Mouse (Mus musculus) layer of hippocampus, adult 2 months (tissue): ENCODE measurements around the gene Mdm2. TPM values are rescaled to one million over a fixed set of nuclear protein-coding genes. Genes with fewer than 3 reads are reported as not detected.

Source experiments
- DNase-seq, 2 experiments: peaks; one replicate each; pipeline ENCODE4 v3.0.0; 2022; ENCODE audit warnings: low spot score in 2 of 2
- H3K27ac ChIP-seq: fragments of 200-600 bp; 2 replicates; pipeline ENCODE4 v1.8.1; 2022
- H3K4me3 ChIP-seq: fragments of 200-600 bp; 2 replicates; pipeline ENCODE4 v1.8.1; 2022; ENCODE audit warnings: mild to moderate bottlenecking
- CTCF ChIP-seq: fragments of 200-600 bp; conservative IDR thresholded peaks from 2 replicates; pipeline ENCODE4 v1.8.1; 2022; ENCODE audit warnings: antibody characterized with exemption, mild to moderate bottlenecking, moderate library complexity
- total RNA-seq, 2 experiments: library from RNA; stranded (reverse); gene quantifications; 2 replicates each; pipeline ENCODE4 v1.2.3; 2021

The Mdm2 gene
- total RNA-seq, 2 experiments from 2014 or later = 55.1 to 66.0 TPM

- Histone ChIP-seq H3K4me3 (no peak overlapping the region), H3K27ac (no peak overlapping the region)
- TF ChIP-seq CTCF = no peak
- DNase-seq = no peak
Observed at GRCm38 (mm10) chr10:117656985-117657658, 53.4 kb downstream of the Mdm2 start.

GRCm38 (mm10) chr10:117656662-117656962, 53.9 kb downstream of the Mdm2 start:
- no peak for DNase-seq
- TF ChIP-seq CTCF = no peak
- Histone ChIP-seq H3K4me3 (no peak overlapping the region), H3K27ac (no peak overlapping the region)

GRCm38 (mm10) chr10:117655908-117656661, 54.5 kb downstream of the Mdm2 start:
- Histone ChIP-seq H3K27ac (no peak overlapping the region), H3K4me3 (no peak overlapping the region)
- TF ChIP-seq CTCF = no peak
- DNase-seq = no peak

- H3K4me3 ChIP-seq = no peak overlapping the region
- no peak for DNase-seq
- no peak overlapping the region for H3K27ac ChIP-seq
- TF ChIP-seq CTCF = no peak
Observed at GRCm38 (mm10) chr10:117655460-117655859, 55.1 kb downstream of the Mdm2 start.

GRCm38 (mm10) chr10:117654576-117655123, 55.9 kb downstream of the Mdm2 start:
- DNase-seq = no peak
- Histone ChIP-seq H3K4me3 (no peak overlapping the region), H3K27ac (no peak overlapping the region)
- TF ChIP-seq CTCF = no peak

DNA sequence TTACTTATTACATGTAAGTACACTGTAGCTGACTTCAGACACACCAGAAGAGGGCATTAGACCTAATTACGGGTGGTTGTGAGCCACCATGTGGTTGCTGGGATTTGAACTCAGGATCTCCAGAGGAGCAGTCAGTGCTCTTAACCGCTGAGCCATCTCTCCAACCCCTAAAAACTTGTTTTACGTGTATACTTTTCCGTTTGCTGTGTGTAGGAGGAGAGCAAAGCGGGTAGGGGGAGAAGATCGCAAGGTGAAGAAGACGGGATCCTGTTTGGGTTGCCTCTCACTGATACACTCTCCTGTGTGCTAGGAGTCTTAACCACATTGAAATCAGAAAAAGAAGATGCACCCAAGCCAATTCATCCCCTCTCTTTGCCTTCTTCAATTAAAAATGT, 56.8 kb downstream of the Mdm2 start:
- H3K4me3 ChIP-seq = no peak overlapping the region
- no peak for TF ChIP-seq CTCF
- H3K27ac ChIP-seq = no peak overlapping the region
- no peak for DNase-seq

DNA sequence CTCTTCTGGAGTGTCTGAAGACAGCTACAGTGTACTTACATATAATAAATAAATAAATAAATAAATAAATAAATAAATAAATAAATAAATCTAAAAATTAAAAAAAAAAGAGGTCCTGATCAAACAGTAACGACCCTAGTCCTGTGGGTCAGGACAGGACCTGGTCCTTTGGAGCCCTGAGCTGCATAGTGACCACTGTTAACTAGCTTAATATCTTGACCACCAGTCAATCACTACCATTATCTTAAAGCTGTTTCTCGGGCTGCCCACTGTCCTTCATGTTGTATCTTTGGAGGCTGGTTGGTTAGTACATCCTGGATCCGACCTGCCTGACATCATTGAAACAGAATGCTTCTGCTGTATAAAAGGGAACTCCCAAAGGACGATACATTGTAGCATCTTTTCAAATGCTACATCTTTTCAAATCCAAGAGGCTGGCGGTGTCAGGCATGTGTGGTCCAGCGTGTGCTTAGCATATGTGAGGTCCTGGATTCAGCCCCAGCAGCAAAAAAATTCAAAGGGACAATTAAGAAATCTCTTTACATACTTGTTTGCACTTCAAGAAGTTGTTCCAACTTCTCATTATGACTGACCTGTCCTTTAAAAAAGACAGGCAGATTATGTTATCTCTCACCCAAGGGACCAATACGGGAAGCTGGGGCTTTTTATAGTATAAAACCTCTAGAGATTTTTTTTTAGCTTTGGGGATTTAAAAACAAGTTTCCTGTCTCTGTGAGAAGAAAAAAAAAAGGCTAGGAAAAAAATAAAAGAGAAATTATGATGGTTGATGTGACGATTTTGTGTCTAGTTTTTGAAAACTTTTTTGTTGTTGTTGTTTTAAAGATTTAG, 57.4 kb downstream of the Mdm2 start:
- TF ChIP-seq CTCF = no peak
- no peak for DNase-seq
- Histone ChIP-seq H3K4me3 (no peak overlapping the region), H3K27ac (no peak overlapping the region)

DNA sequence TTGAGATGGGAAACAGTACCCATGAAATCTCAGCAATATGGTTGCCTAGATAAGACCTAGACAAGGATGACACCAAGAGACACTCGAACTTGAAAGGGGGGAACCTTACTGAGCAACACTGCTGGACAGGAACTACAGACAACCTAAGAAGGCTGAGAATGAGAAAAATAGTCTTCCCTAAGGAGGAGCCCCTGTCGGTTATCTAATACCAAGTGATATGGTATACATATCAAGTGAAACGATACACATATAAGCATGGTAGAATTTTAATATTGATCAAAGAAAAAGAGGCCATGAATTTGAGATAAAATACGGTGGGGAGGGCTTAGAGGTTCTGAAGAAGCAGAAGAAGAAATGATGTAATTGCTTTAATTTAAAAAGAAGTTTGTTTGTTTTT, 58.2 kb downstream of the Mdm2 start:
- no peak for TF ChIP-seq CTCF
- Histone ChIP-seq H3K4me3 (no peak overlapping the region), H3K27ac (peak overlapping the region; percentile 60)
- no peak for DNase-seq

- no peak for TF ChIP-seq CTCF
- DNase-seq = peak; percentile 28 to 73
- no peak overlapping the region for H3K4me3 ChIP-seq
- H3K27ac ChIP-seq = peak overlapping the region; percentile 60
Observed at GRCm38 (mm10) chr10:117651587-117652377, 58.8 kb downstream of the Mdm2 start.

DNA sequence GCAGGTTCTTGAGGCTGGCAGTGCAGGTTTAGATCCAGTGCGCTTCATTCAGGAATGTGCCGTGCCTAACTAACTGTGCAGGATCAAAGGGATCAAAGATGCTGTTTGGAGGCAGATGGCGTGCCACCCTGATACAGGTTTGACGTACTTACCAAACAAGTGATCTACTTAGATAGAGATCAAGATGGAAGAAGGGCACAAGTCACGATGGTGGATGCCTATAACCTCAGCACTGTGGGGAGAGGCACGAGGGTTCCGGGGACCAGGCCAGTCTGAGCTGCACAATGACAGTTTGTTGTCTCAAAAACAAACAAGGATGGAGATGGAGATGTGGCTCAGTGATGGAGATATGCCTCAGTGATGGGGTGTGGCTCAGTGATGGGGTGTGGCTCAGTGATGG, 59.8 kb downstream of the Mdm2 start:
- H3K27ac ChIP-seq = no peak overlapping the region
- no peak for TF ChIP-seq CTCF
- no peak overlapping the region for H3K4me3 ChIP-seq
- no peak for DNase-seq

DNA sequence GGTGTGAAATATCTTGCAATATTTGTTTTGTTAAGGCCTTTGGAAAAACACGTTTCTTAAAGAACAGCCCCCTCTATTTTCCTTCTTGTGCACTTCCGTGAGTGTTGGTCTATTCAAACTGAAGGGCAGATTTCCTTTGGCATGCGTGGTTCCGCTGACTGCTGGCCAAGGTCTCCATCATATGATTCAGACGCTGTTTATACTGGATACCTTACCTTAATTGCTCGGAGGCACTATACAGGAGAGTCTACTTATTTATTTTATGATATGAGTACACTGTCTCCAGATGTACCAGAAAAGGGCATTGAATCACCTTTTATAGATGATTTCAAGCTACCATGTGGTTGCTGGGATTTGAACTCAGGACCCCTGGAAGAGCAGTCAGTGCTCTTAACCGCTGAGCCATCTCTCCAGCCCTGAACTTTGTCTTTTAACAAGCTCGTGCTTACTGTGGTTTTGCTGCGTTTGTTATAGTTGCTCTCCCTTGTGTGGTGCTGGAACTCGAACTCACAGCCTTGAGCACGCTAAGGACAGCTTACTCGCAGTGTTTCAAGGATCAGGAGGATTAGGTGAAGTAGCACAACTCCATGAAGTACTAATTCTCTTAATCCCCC, 60.4 kb downstream of the Mdm2 start:
- TF ChIP-seq CTCF = no peak
- H3K27ac ChIP-seq = no peak overlapping the region
- no peak for DNase-seq
- H3K4me3 ChIP-seq = no peak overlapping the region
